Mouse (Mus musculus) midbrain, embryonic 11.5 days (tissue): ENCODE measurements at regions not wholly inside any gene's neighbourhood (a gene's known extent, or its start where the extent isn't known, plus 50 kb on each side); places are given as distances from the start of the nearest gene placed in this dataset.

Experiments
- ATAC-seq: fragments of 200-750 bp; cut with Nextera tagmentation; 2 replicates; pipeline ENCODE4 v1.8.0; 2017; ENCODE audit warnings: moderate TSS enrichment, moderate library complexity; ENCODE audit not compliant: low FRiP score
- DNase-seq: peaks from one replicate; pipeline ENCODE4 v3.0.0; 2015; ENCODE audit warnings: low spot score; ENCODE audit errors: missing footprints
- H3K27ac ChIP-seq: fragments of 300-500 bp; sonication (generic); 2 replicates; pipeline ENCODE4 v1.5.1; 2014; ENCODE audit warnings: low read depth, low read length
- H3K27me3 ChIP-seq: fragments of 300-500 bp; sonication (generic); 2 replicates; pipeline ENCODE4 v1.6.1; 2014; ENCODE audit warnings: mild to moderate bottlenecking, low read length, moderate library complexity, mixed read lengths; ENCODE audit not compliant: control insufficient read depth, insufficient read depth
- H3K36me3 ChIP-seq: fragments of 300-500 bp; sonication (generic); 2 replicates; pipeline ENCODE4 v1.6.1; 2014; ENCODE audit warnings: mild to moderate bottlenecking, low read length, moderate library complexity, mixed read lengths; ENCODE audit not compliant: control insufficient read depth, insufficient read depth
- H3K4me1 ChIP-seq: fragments of 300-500 bp; sonication (generic); 2 replicates; pipeline ENCODE4 v1.6.1; 2014; ENCODE audit warnings: low read length; ENCODE audit not compliant: control insufficient read depth, insufficient read depth
- H3K4me2 ChIP-seq: fragments of 300-500 bp; sonication (generic); 2 replicates; pipeline ENCODE4 v1.6.1; 2014; ENCODE audit warnings: mild to moderate bottlenecking, moderate library complexity
- H3K4me3 ChIP-seq: fragments of 300-500 bp; sonication (generic); 2 replicates; pipeline ENCODE4 v1.5.1; 2014; ENCODE audit warnings: low read depth, low read length
- H3K9ac ChIP-seq: fragments of 300-500 bp; sonication (generic); 2 replicates; pipeline ENCODE4 v1.6.1; 2014; ENCODE audit warnings: low read length
- H3K9me3 ChIP-seq: fragments of 300-500 bp; sonication (generic); 2 replicates; pipeline ENCODE4 v1.6.1; 2016; ENCODE audit warnings: low read length; ENCODE audit not compliant: control insufficient read depth
- WGBS: fragments of 180-500 bp; shearing (Covaris S2); extraction: QIAGEN DNeasy Blood & Tissue Kit; methylation state at CpG from one replicate; pipeline ENCODE4 v1.1.7; 2014; 5-methylcytosine and 5-hydroxymethylcytosine counted together

DNA sequence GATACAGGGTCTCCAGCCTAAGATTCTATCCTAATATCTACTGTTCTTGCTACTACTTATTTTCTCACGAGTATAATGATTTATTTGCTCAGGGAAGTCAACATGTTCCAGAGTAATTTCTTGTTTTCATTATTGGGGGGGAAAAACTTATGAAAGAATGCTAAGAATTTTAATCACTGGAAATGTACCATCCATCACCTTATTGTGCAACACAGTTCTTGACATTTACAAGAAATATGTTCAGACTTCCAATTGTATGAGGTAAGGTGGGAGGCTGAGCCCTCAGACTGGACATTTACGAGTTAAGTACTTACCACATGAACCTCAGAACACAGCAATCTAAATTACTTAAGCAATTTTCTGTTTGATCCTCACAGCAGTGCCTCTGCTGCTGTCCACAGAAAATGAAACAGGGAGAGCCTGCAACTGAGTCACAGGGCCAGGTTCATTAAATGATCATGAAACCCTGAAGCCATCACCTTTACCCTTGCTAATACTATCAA, 118.1 kb upstream of the Tmtc1 start:
- Histone ChIP-seq H3K4me2 (no peak overlapping the region), H3K9ac (no peak overlapping the region), H3K4me3 (no peak overlapping the region), H3K4me1 (peaks cover 9% of the 10 kb centered on the region), H3K9me3 (no peaks in the 10 kb centered on the region), H3K27ac (no peak overlapping the region), H3K27me3 (no peaks in the 10 kb centered on the region), H3K36me3 (no peaks in the 10 kb centered on the region)
- ATAC-seq: no peak
- no peak for DNase-seq
- 85% methylated on average over 2 of the region's 2 CpGs for WGBS

GRCm38 (mm10) chr6:148556484-148556871, 112.3 kb upstream of the Tmtc1 start:
- Histone ChIP-seq H3K27me3 (no peaks in the 10 kb centered on the region), H3K4me2 (no peak overlapping the region), H3K4me3 (no peak overlapping the region), H3K36me3 (no peaks in the 10 kb centered on the region), H3K9me3 (no peaks in the 10 kb centered on the region), H3K9ac (no peak overlapping the region), H3K27ac (no peak overlapping the region), H3K4me1 (no peaks in the 10 kb centered on the region)
- no peak for ATAC-seq
- 94% methylated on average over 2 of the region's 2 CpGs for WGBS
- DNase-seq: no peak

GRCm38 (mm10) chr6:148555651-148556483, 111.7 kb upstream of the Tmtc1 start:
- Histone ChIP-seq H3K4me3 (no peak overlapping the region), H3K4me2 (no peak overlapping the region), H3K36me3 (no peaks in the 10 kb centered on the region), H3K27me3 (no peaks in the 10 kb centered on the region), H3K27ac (no peak overlapping the region), H3K9ac (no peak overlapping the region), H3K4me1 (no peaks in the 10 kb centered on the region), H3K9me3 (no peaks in the 10 kb centered on the region)
- 76% methylated on average over 5 of the region's 5 CpGs for WGBS
- ATAC-seq (no peak), DNase-seq (no peak)

DNA sequence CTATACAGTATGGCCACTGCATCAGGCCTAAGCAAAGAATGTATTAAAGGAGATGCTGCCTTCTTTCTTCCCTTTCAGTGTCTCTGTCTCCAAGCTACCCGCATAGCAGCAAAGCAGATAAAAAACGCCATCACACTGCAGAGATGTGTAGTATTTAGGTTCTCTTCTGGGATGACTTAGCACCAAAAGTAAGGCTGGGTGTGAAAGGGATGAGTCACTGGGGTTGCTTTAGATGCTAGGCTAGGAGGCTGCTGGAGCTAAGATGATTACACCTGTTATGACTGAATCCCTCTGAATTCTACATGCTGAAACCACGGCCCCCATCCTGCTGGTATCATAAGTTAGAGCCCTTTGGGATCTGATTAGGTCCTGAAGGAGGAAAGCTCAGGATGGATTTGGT, 110.3 kb upstream of the Tmtc1 start:
- DNase-seq (no peak), ATAC-seq (no peak)
- Histone ChIP-seq H3K27ac (no peak overlapping the region), H3K4me1 (no peaks in the 10 kb centered on the region), H3K4me3 (no peak overlapping the region), H3K4me2 (no peak overlapping the region), H3K9ac (no peak overlapping the region), H3K27me3 (no peaks in the 10 kb centered on the region), H3K36me3 (no peaks in the 10 kb centered on the region), H3K9me3 (no peaks in the 10 kb centered on the region)
- WGBS: 86% methylated on average over 3 of the region's 3 CpGs

DNA sequence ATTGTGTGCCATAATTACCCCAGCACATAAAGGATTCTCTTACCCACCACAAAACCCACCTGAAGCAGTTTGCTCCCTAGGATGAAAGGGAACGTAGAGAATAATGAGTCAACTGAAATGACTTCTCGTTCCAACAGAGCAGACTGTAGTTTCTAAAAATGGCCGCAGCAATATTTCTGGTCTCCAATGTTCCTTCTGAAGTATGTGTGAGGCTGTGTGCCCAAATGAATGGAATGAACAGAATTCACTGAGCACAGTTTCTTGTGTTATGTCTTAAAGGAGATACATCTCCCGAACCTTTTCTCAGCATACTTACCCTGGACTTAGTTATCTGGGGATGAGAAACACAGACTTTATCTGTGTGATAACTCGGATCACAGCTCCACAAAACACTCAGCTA, 109.4 kb upstream of the Tmtc1 start:
- DNase-seq (no peak), ATAC-seq (no peak)
- H3K27ac ChIP-seq: no peak overlapping the region
- no peaks in the 10 kb centered on the region for H3K36me3 ChIP-seq
- no peaks in the 10 kb centered on the region for H3K4me1 ChIP-seq
- no peaks in the 10 kb centered on the region for H3K9me3 ChIP-seq
- H3K4me3 ChIP-seq: no peak overlapping the region
- no peak overlapping the region for H3K4me2 ChIP-seq
- H3K27me3 ChIP-seq: no peaks in the 10 kb centered on the region
- H3K9ac ChIP-seq: no peak overlapping the region
- WGBS: 82% methylated on average over 5 of the region's 5 CpGs

GRCm38 (mm10) chr6:148551097-148551496, 106.9 kb upstream of the Tmtc1 start:
- no peaks in the 10 kb centered on the region for H3K36me3 ChIP-seq
- H3K9me3 ChIP-seq: no peaks in the 10 kb centered on the region
- H3K27ac ChIP-seq: no peak overlapping the region
- no peak for DNase-seq
- 82% methylated on average over 3 of the region's 3 CpGs for WGBS
- no peak for ATAC-seq
- no peaks in the 10 kb centered on the region for H3K27me3 ChIP-seq
- H3K9ac ChIP-seq: no peak overlapping the region
- no peak overlapping the region for H3K4me3 ChIP-seq
- no peak overlapping the region for H3K4me2 ChIP-seq
- H3K4me1 ChIP-seq: no peaks in the 10 kb centered on the region

DNA sequence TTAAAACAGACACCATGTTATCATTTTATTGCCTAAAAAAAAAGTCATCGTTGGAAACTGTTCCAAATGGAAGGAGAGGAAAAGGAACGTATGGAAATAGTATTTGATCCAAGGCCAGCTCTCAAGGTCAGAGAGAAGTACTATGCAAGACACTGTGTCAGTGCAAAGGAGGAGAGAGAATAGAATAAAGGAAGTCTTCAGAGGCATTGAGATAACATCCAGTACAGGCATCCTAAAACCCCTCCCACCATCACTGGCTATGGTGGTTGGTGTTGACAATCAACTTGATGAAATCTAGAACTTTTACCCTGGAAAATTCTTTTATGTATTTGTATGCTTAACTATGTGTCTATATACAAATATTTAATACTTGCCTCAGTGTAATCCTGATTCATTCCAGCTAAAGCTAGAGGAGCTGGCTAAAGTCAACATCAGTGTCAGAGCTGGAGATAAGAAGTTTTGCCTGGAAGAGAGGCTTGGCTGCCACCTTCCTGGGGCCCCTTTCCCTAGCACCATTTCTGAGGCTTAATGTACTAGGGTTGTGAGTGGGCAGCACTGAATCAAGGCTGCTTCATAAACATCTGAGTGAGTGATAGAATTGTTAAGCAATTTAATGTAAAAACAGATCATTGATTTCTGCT, 104.1 kb upstream of the Tmtc1 start:
- 79% methylated on average over 2 of the region's 2 CpGs for WGBS
- H3K36me3 ChIP-seq: no peaks in the 10 kb centered on the region
- ATAC-seq (no peak), DNase-seq (no peak)
- H3K4me1 ChIP-seq: no peaks in the 10 kb centered on the region
- no peaks in the 10 kb centered on the region for H3K9me3 ChIP-seq
- H3K9ac ChIP-seq: no peak overlapping the region
- H3K4me2 ChIP-seq: no peak overlapping the region
- no peak overlapping the region for H3K27ac ChIP-seq
- no peak overlapping the region for H3K4me3 ChIP-seq
- no peaks in the 10 kb centered on the region for H3K27me3 ChIP-seq

GRCm38 (mm10) chr6:148543047-148543446, 98.9 kb upstream of the Tmtc1 start:
- DNase-seq: no peak
- WGBS: 76% methylated on average over 3 of the region's 3 CpGs
- no peak overlapping the region for H3K27ac ChIP-seq
- no peaks in the 10 kb centered on the region for H3K36me3 ChIP-seq
- no peak for ATAC-seq
- H3K9me3 ChIP-seq: no peaks in the 10 kb centered on the region
- no peak overlapping the region for H3K4me2 ChIP-seq
- H3K4me3 ChIP-seq: no peak overlapping the region
- H3K4me1 ChIP-seq: 0 out of 2 replicates have a peak, but pooled peaks cover 7% of the 10 kb centered on the region
- H3K9ac ChIP-seq: no peak overlapping the region
- no peaks in the 10 kb centered on the region for H3K27me3 ChIP-seq

GRCm38 (mm10) chr6:148541981-148542380, 97.8 kb upstream of the Tmtc1 start:
- ATAC-seq: no peak

More at GRCm38 (mm10) chr6:148541981-148542380, 97.8 kb upstream of the Tmtc1 start:
- WGBS: 88% methylated on average over 2 of the region's 2 CpGs
- Histone ChIP-seq H3K4me1 (0 out of 2 replicates have a peak, but pooled peaks cover 7% of the 10 kb centered on the region), H3K9me3 (no peaks in the 10 kb centered on the region), H3K27ac (no peak overlapping the region), H3K4me2 (no peak overlapping the region), H3K4me3 (no peak overlapping the region), H3K36me3 (no peaks in the 10 kb centered on the region), H3K27me3 (no peaks in the 10 kb centered on the region), H3K9ac (no peak overlapping the region)
- DNase-seq: no peak
